Mouse (Mus musculus): ENCODE data around the gene Rgs9. TPM values are rescaled to one million over a fixed set of nuclear protein-coding genes. Genes with fewer than 3 reads are reported as not detected.
A peak's percentile ranks its signal among the peaks of the same experiment; 100 is the strongest.

Rgs9 gene
- polyA plus RNA-seq, 1 experiment = 1.8 TPM

GRCm38 (mm10) chr11:109227139-109227538 lies 70.8 kb downstream of the Rgs9 start:
- H3K36me3 ChIP-seq (ENCODE audit: control insufficient read depth, insufficient read depth, low read length) = no peaks in the 10 kb centered on the region
- no peaks in the 10 kb centered on the region; the same call in 1 of the 2 replicates for H3K27me3 ChIP-seq (ENCODE audit: control insufficient read depth, insufficient read depth, low read length)
- H3K27ac ChIP-seq (ENCODE audit: insufficient read depth, low read length) = no peak overlapping the region
- TF ChIP-seq CTCF (IDR thresholded peaks at IDR 0.05; ENCODE audit: extremely low read depth, insufficient read depth, insufficient read length, insufficient replicate concordance) (no peak), POLR2A (IDR thresholded peaks at IDR 0.05; ENCODE audit: low read depth, low read length) (no peak)
- DNase-seq (ENCODE audit: low read depth in 1 of 2, low spot score in 2 of 2) = no peak
- no peaks in the 10 kb centered on the region for H3K4me1 ChIP-seq (ENCODE audit: control insufficient read depth, insufficient read depth, insufficient read length)
- 85% methylated on average over 12 of the region's 12 CpGs for WGBS
- H3K4me3 ChIP-seq (ENCODE audit: extremely low read depth, insufficient read depth, insufficient read length) = no peak overlapping the region

GRCm38 (mm10) chr11:109221209-109222007 lies 76.5 kb downstream of the Rgs9 start:
- Histone ChIP-seq H3K36me3 (ENCODE audit: control insufficient read depth, insufficient read depth, low read length) (no peaks in the 10 kb centered on the region), H3K27me3 (ENCODE audit: control insufficient read depth, insufficient read depth, low read length) (no peaks in the 10 kb centered on the region; the same call in 1 of the 2 replicates), H3K4me3 (ENCODE audit: extremely low read depth, insufficient read depth, insufficient read length) (no peak overlapping the region), H3K27ac (ENCODE audit: insufficient read depth, low read length) (no peak overlapping the region), H3K4me1 (ENCODE audit: control insufficient read depth, insufficient read depth, insufficient read length) (no peaks in the 10 kb centered on the region)
- no peak for TF ChIP-seq POLR2A (IDR thresholded peaks at IDR 0.05; ENCODE audit: low read depth, low read length)
- TF ChIP-seq CTCF (IDR thresholded peaks at IDR 0.05; ENCODE audit: extremely low read depth, insufficient read depth, insufficient read length, insufficient replicate concordance) = no peak
- DNase-seq (ENCODE audit: low read depth in 1 of 2, low spot score in 2 of 2) = no peak
- WGBS = 60% methylated on average over 4 of the region's 4 CpGs

DNA sequence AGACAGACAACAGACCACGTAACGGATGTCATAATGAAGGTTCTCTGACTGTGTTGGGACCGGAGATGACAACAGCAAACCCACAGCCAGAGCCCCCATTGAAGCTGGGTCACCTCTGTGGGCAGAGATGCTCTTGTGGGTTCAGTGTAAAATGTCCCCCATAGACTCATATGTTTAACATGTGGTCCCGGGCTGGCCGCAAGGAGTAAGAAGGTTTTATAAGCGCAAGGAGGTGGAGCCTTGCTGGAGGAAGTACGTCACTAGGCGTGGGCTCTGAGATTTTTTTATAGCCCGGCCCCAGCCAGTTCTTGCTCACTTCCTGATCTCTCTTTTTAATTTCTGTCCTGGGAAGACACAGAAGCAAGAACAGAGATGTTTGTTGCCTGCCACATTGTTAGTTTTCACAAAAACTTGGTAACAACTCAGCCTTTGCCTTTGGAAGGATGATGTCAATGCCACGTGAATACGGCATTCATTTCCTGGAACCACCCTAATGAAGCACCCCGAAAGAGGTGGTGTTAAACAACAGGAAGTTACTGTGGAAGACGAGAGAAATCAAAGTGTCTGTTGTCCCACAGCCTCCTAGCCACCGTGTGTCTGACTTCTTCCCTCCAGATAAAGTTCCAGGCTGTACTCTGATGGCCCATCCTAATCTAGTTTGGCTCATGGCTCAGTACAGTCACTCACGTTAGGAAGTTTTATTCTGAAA lies 79.1 kb downstream of the Rgs9 start:
- H3K27me3 ChIP-seq (ENCODE audit: control insufficient read depth, insufficient read depth, low read length) = no peaks in the 10 kb centered on the region; the same call in 1 of the 2 replicates
- H3K36me3 ChIP-seq (ENCODE audit: control insufficient read depth, insufficient read depth, low read length) = no peaks in the 10 kb centered on the region
- 52% methylated on average over 15 of the region's 15 CpGs for WGBS
- no peak for TF ChIP-seq POLR2A (IDR thresholded peaks at IDR 0.05; ENCODE audit: low read depth, low read length)
- H3K27ac ChIP-seq (ENCODE audit: insufficient read depth, low read length) = no peak overlapping the region
- no peak overlapping the region for H3K4me3 ChIP-seq (ENCODE audit: extremely low read depth, insufficient read depth, insufficient read length)
- DNase-seq (ENCODE audit: low read depth in 1 of 2, low spot score in 2 of 2) = peak in 1 of 2 experiments; percentile 19
- H3K4me1 ChIP-seq (ENCODE audit: control insufficient read depth, insufficient read depth, insufficient read length) = no peaks in the 10 kb centered on the region

DNA sequence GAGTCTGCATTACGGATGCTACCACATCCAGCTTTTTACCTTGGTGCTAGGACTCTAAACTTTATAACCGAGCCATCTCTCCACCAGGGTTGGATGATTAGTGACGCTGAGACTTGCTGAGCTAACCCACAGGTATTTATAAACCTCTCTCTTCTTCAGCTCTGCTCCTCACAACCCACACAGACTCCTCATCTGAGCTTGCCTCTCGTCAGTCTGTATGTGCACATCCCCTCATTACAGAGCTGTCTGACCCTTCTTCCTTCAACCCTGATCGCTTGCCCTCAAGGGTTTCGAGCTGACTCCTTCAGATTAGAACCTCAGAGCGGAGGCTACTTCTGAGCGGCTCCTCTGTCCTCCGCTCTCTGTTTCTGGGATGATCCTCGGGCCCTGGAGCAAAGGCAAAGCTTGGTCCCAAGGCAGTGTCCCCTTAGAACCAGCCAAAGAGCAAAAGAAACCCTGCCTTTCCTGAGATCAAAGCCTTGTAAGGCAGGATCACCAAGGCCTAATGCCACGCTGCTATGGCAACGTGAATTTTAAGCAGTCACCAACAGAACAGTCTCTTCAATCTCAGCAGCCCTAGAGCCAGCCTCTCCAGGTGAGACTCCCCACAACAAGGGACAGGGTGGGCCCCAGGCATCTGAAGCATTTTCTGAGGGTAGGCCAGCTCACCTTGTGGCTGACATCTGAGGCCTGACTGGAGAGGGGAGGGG lies 79.9 kb downstream of the Rgs9 start:
- TF ChIP-seq POLR2A (IDR thresholded peaks at IDR 0.05; ENCODE audit: low read depth, low read length) (no peak), CTCF (IDR thresholded peaks at IDR 0.05; ENCODE audit: extremely low read depth, insufficient read depth, insufficient read length, insufficient replicate concordance) (no peak)
- Histone ChIP-seq H3K27me3 (ENCODE audit: control insufficient read depth, insufficient read depth, low read length) (no peaks in the 10 kb centered on the region; the same call in 1 of the 2 replicates), H3K4me3 (ENCODE audit: extremely low read depth, insufficient read depth, insufficient read length) (no peak overlapping the region), H3K4me1 (ENCODE audit: control insufficient read depth, insufficient read depth, insufficient read length) (no peaks in the 10 kb centered on the region), H3K27ac (ENCODE audit: insufficient read depth, low read length) (no peak overlapping the region), H3K36me3 (ENCODE audit: control insufficient read depth, insufficient read depth, low read length) (no peaks in the 10 kb centered on the region)
- 72% methylated on average over 12 of the region's 12 CpGs for WGBS
- no peak for DNase-seq (ENCODE audit: low read depth in 1 of 2, low spot score in 2 of 2)

GRCm38 (mm10) chr11:109210772-109211171 lies 87.2 kb downstream of the Rgs9 start:
- 72% methylated on average over 11 of the region's 11 CpGs for WGBS
- Histone ChIP-seq H3K27ac (ENCODE audit: insufficient read depth, low read length) (no peak overlapping the region), H3K4me3 (ENCODE audit: extremely low read depth, insufficient read depth, insufficient read length) (no peak overlapping the region), H3K4me1 (ENCODE audit: control insufficient read depth, insufficient read depth, insufficient read length) (no peaks in the 10 kb centered on the region), H3K36me3 (ENCODE audit: control insufficient read depth, insufficient read depth, low read length) (no peaks in the 10 kb centered on the region), H3K27me3 (ENCODE audit: control insufficient read depth, insufficient read depth, low read length) (no peaks in the 10 kb centered on the region)
- TF ChIP-seq POLR2A (IDR thresholded peaks at IDR 0.05; ENCODE audit: low read depth, low read length) (no peak), CTCF (IDR thresholded peaks at IDR 0.05; ENCODE audit: extremely low read depth, insufficient read depth, insufficient read length, insufficient replicate concordance) (no peak)
- no peak for DNase-seq (ENCODE audit: low read depth in 1 of 2, low spot score in 2 of 2)

DNA sequence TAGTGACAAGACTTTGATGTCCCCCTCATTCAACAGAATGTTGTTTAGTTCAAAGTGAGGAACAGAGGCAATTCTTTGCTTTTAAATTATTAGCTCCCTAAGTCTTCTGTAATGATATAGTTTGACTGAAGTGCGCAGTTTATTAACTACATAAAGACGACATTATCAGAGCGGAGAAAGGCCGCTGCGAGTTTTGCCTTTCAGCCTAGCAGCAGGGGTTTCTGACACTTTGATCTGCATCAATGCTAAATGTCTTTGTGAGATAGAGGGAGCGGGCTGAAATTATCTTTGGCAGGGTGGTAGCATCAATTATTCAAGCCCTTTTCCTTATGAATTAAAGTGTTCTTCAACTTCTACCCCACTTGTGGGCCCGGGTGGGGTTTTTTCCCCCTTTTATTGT lies 87.6 kb downstream of the Rgs9 start:
- Histone ChIP-seq H3K36me3 (ENCODE audit: control insufficient read depth, insufficient read depth, low read length) (no peaks in the 10 kb centered on the region), H3K27ac (ENCODE audit: insufficient read depth, low read length) (no peak overlapping the region), H3K27me3 (ENCODE audit: control insufficient read depth, insufficient read depth, low read length) (no peaks in the 10 kb centered on the region), H3K4me1 (ENCODE audit: control insufficient read depth, insufficient read depth, insufficient read length) (no peaks in the 10 kb centered on the region), H3K4me3 (ENCODE audit: extremely low read depth, insufficient read depth, insufficient read length) (no peak overlapping the region)
- no peak for DNase-seq (ENCODE audit: low read depth in 1 of 2, low spot score in 2 of 2)
- no peak for TF ChIP-seq POLR2A (IDR thresholded peaks at IDR 0.05; ENCODE audit: low read depth, low read length)
- TF ChIP-seq CTCF (IDR thresholded peaks at IDR 0.05; ENCODE audit: extremely low read depth, insufficient read depth, insufficient read length, insufficient replicate concordance) = no peak
- WGBS = 81% methylated on average over 7 of the region's 7 CpGs

Data from spleen, adult 2 months (tissue).